Mouse (Mus musculus): ENCODE measurements around the gene Jtb. TPM values are rescaled to one million over a fixed set of nuclear protein-coding genes. Genes with fewer than 3 reads are reported as not detected.
"Not testable (repeated sequence)": the region's sequence is repeated elsewhere in the genome, so short reads cannot be mapped to it uniquely, and the experiment has no call there.

Jtb gene
- total RNA-seq, 2 experiments from 2014 or later, result 44.7 to 46.4 TPM

- no peak for DNase-seq (ENCODE audit: low spot score in 2 of 2)
Observed at GRCm38 (mm10) chr3:90222455-90222854, 8.9 kb upstream of the Jtb start.

DNA sequence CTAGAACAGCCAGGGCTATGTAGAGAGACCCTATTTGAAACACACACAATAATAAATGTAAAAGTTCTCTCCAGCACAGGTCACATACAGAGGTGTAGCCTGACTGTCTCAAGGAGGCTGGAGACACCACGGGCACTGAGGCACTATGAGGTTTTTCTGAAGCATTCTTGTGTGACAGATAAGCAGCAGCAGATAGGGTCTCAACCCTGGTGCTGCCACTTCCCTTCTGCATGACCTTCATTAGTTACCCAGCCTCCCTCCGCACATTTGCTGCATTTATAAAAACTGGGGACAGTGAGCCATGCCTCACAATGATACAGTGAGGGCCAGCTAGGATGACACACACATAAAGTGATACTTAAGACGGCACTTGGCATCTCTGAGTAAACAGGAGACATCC lies 8.5 kb upstream of the Jtb start:
- no peak for DNase-seq (ENCODE audit: low spot score in 2 of 2)

GRCm38 (mm10) chr3:90224331-90224730 lies 7.1 kb upstream of the Jtb start:
- no peak for DNase-seq (ENCODE audit: low spot score in 2 of 2)

- DNase-seq (ENCODE audit: low spot score in 2 of 2), result no peak
Observed at GRCm38 (mm10) chr3:90231075-90231474, 322 bp upstream of the Jtb start.

GRCm38 (mm10) chr3:90241251-90241650 lies 9.9 kb downstream of the Jtb start:
- DNase-seq (ENCODE audit: low spot score in 2 of 2), result no peak

- no peak for DNase-seq (ENCODE audit: low spot score in 2 of 2)
Observed at GRCm38 (mm10) chr3:90241669-90242358, 10.4 kb downstream of the Jtb start.

GRCm38 (mm10) chr3:90242984-90243775 lies 11.8 kb downstream of the Jtb start, which contains the start of gene Creb3l4:
Gene Creb3l4, minus strand, starts transcription at chr3:90243512.
- DNase-seq (ENCODE audit: low spot score in 2 of 2), result no peak

- DNase-seq (ENCODE audit: low spot score in 2 of 2), result no peak
Observed at GRCm38 (mm10) chr3:90245406-90245805, 14.0 kb downstream of the Jtb start.

GRCm38 (mm10) chr3:90247630-90247959 lies 16.2 kb downstream of the Jtb start:
- DNase-seq (ENCODE audit: low spot score in 2 of 2), result no peak

DNA sequence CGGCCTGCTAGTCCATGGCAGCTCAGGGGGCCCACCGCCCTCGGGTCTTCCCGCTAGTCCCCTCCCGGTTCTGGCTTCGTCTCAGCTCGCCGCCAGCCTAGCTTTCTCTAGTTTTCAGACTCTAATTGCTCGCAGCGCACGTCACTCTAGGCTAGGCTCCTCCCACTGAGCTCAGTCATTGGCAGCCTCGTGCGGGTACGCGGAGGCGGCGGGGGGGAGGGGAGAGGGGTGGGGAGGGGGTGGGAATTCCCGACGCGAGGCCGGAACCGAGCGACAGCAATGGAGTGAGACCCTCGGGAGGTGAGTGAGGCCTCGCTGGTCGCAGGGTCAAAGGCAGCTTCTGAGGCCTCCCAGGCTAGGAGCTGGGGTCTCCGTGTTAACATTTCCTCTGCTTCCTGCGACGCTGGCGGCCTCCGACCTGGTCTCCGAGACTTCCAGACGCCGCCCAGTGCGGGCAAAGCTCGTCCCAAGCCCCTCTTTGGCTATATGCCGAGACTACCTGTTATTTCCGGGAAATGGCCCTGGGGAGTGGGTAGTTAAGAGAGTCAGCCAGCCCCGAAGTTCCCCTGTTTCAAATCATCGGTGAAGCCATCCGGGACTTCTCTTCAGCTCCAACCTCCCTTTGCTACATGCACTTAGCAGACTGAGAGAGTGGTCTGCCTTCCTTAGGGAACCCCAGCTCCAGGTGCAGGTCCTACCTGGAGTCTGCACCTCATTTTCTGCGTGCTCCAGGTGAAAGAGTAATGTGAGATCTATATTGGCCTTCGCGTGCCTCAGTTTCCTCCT lies 16.8 kb downstream of the Jtb start, which contains the start of gene Slc39a1:
TSS of gene Slc39a1 (plus strand) at position 213 of the 786 bp plus-strand sequence.
- peak; percentile 89 to 96 for DNase-seq (ENCODE audit: low spot score in 2 of 2)

DNA sequence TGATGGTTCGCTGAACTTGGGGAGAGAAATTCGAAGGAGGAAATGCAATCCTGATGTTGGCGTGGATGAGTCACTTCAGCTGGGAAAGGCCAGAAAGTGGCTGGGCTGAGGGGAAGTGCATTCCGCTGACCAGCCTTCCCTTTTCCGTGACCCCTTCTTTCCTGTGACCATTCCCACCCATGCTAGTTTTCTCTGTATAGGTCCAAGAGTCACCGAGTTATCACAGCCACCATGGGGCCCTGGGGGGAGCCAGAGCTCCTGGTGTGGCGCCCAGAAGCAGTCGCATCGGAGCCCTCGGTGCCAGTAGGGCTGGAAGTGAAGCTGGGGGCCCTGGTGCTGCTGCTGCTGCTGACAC lies 17.3 kb downstream of the Jtb start:
- no peak for DNase-seq (ENCODE audit: low spot score in 2 of 2)

DNA sequence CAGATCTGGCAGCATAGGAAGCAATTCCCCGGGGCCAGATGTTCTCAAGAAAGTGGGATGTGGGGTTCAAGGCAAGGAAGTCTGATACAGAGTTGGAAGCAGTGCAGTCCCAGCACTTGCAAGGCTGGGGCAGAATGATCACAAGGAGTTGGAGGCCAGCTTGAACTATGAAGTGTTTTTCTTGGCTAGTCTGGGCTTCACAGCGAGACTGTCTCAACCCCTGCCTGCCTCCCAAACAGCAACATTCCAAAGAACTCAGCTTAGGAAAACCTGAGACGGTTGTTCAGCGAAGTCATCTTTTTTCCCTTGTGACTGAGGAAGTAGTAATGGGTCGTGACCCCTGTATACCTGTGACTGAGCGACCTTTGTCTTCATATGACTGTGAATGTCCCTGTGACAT lies 19.4 kb downstream of the Jtb start:
- DNase-seq (ENCODE audit: low spot score in 2 of 2), result no peak

GRCm38 (mm10) chr3:90251731-90252226 lies 20.4 kb downstream of the Jtb start:
- DNase-seq (ENCODE audit: low spot score in 2 of 2), result not testable (repeated sequence)

DNA sequence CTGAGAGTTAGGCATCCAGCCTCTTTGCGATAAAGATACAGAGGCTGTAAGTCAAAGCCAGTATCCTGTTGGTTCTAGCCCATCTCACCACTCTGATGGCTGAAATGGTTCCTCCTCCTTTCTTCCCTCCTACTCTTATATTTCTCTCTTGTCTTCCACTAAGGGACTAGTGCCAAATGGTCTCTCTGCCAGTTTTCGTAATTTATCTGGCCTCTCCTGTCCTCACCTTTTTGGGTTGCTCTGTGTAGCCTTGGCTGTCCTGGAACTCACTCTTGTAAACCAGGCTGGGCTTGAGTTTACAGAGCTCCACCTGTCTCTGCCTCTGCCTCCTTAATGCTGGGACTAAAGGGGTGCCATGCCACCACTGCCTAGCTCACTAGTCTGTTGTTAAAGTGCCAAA lies 21.3 kb downstream of the Jtb start:
- not testable (repeated sequence) for DNase-seq (ENCODE audit: low spot score in 2 of 2)

DNA sequence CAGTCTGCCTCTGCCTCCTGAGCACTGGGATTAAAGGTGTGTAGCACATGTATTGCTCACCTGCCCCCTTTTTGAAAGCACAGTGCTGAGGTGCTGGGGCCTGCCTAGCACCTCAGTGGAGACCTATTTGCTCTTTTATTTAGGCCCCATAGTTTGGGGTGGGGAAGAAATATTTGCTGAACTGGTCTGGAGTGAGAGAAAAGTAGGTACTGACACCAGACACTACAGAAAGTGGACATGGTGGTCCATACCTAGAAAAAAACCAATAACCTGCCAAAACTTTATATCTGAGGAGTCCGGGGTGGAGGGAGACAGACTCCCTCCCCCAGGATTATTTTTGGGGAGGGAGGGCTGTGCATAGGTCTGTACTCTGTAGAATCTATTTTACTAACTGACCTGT lies 21.8 kb downstream of the Jtb start:
- not testable (repeated sequence) for DNase-seq (ENCODE audit: low spot score in 2 of 2)

DNA sequence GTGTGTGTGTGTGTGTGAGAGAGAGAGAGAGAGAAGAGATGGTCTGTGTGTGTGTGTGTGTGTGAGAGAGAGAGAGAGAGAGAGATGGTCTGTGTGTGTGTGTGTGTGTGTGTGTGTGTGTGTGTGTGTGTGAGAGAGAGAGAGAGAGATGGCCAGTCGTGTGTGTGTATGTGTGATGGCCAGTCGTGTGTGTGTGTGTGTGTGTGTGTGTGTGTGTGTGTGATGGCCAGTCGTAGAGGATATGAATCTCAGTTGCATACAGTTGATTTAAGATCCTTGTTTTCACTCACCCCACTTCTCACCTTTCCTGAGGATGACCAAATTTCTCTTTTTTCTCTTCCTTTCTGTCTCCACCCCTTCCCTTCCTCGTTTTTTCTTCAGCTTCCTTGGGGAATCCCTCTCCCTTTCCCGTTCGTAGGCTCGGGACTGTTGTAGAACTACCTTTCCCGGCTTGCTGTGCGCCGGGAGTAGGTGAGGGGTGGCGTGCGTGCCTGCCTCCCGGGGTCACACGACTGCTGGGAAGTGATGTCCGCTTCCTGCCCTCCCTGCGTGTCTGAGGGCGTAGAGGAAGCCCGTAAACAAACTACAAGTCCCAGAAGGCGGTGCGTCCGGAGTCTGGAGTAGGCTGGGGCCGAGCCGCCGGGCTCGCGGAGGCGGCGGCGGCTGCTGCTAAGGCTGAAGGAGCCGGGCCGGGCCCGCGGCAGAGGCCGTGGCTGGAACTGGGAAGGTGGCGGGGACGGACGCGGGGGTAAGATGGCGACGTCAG lies 22.4 kb downstream of the Jtb start, which contains the start of gene Crtc2:
TSS of gene Crtc2 (plus strand) at position 511 of the 766 bp plus-strand sequence.
- DNase-seq (ENCODE audit: low spot score in 2 of 2), result peak; percentile 92 to 98

GRCm38 (mm10) chr3:90254419-90255193 lies 23.2 kb downstream of the Jtb start:
- no peak for DNase-seq (ENCODE audit: low spot score in 2 of 2)

GRCm38 (mm10) chr3:90255194-90255565 lies 23.8 kb downstream of the Jtb start:
- DNase-seq (ENCODE audit: low spot score in 2 of 2), result no peak

DNA sequence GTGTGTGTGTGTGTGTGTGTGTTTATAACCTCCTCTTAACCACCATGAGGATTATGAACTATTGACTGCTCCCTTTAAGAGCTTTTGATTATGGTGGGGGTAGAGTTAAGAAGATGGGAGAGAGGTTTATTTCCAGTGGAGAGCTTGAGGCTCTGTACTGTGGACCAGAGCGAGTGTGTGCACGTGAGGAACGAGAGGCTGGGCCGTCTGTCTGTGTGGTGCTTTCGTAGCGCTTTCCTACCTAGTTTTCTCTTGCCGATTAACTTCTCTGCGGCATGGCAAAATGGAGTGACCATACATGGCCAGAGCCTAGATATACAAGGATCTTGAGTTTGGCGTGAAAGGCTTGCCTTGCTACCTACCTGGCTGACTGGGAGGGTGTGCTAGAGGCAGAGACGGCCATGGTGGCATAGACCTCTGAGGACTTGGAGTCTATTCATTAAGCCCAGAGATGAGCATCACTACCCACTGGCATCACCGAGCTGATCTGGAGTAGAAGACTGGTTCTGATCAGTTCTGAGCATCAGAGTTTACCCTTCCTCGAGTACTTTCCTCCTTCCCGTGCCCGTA lies 24.5 kb downstream of the Jtb start:
- no peak for DNase-seq (ENCODE audit: low spot score in 2 of 2)

Measured in layer of hippocampus, postnatal 14 days (tissue).